Mouse (Mus musculus) stomach, postnatal 0 days (tissue): ENCODE results near the gene Cryge.

Source experiments
- CTCF ChIP-seq: IDR thresholded peaks from 2 replicates; pipeline ENCODE4 v1.5.1; 2016; ENCODE audit warnings: antibody characterized with exemption, low read depth, mild to moderate bottlenecking, moderate library complexity
- EP300 ChIP-seq: optimal IDR thresholded peaks from 2 replicates; pipeline ENCODE3; 2016; ENCODE audit warnings: antibody characterized with exemption

GRCm38 (mm10) chr1:65067842-65068241 is 16.9 kb upstream of the Cryge start:
- TF ChIP-seq CTCF (no peak), EP300 (no peak)
